Mouse (Mus musculus): ENCODE data around the gene Gabpb2.

Gabpb2 gene

GRCm38 (mm10) chr3:95217255-95218134 is at the start of gene Gabpb2:
Gene Gabpb2, minus strand, starts transcription at chr3:95217916.
- DNase-seq (ENCODE audit: low read depth in 2 of 2, low spot score in 2 of 2): peak; percentile 90 to 92

DNA sequence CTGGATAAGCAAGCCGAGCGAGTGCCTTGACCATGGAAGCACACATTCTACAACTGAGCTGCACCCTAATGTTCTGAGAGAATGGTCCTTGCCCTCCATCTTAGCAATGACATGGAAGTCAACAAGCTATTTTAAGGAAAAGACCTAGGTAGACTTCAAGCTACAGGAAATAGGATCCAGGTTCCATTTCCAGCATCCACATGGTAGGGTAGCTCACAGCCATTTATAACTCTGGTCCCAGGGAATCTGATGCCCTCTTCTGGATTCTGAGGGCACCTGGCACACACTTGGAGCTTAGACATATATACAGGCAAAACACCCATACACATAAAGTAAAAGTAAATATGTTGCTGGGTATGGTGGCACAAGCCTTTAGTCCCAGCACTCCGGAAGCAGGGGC is 48.3 kb upstream of the Gabpb2 start:
- no peak for DNase-seq (ENCODE audit: low read depth in 2 of 2, low spot score in 2 of 2)

GRCm38 (mm10) chr3:95264724-95265123 is 47.0 kb upstream of the Gabpb2 start:
- DNase-seq (ENCODE audit: low read depth in 2 of 2, low spot score in 2 of 2): no peak

DNA sequence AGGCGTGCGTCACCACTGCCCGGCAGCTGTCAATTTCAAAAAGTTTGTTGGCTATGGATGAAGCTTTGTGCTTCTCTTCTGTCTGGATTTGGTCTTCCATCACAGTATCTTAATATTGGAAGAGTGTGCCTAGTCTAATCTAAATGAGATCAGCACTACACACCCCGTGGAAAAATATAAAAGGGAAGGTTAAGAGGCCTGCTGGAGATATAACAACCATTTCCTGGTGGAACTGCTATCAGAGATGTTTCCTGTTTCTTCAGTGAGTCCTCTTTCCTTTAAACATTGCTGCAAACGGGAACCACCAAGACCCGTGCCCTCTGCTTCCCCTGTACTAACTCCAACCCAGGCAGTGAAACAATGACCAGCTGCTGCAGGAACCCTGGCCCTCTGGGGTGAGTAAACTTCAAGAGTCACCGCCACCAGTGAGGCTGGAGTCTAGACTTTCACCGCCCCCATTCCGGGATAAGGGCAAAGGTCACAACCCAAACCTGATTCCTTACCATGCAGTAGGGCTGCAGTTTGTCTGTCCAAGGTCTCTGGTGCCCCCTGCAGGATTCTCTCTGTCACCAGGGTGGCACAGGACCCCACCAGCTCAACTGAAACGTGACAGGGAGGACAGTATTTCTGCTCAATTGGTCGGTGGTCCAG is 45.5 kb upstream of the Gabpb2 start:
- peak; percentile 66 to 81 for DNase-seq (ENCODE audit: low read depth in 2 of 2, low spot score in 2 of 2)

GRCm38 (mm10) chr3:95261975-95262374 is 44.3 kb upstream of the Gabpb2 start:
- DNase-seq (ENCODE audit: low read depth in 2 of 2, low spot score in 2 of 2): no peak

- no peak for DNase-seq (ENCODE audit: low read depth in 2 of 2, low spot score in 2 of 2)
These were observed 39.2 kb upstream of the Gabpb2 start for GRCm38 (mm10) chr3:95256931-95257330.

- DNase-seq (ENCODE audit: low read depth in 2 of 2, low spot score in 2 of 2): no peak
These were observed 33.2 kb upstream of the Gabpb2 start, which contains the start of gene Bnipl for GRCm38 (mm10) chr3:95250783-95251424. Gene Bnipl, minus strand, starts transcription at chr3:95251193.

GRCm38 (mm10) chr3:95250361-95250760 is 32.6 kb upstream of the Gabpb2 start:
- DNase-seq (ENCODE audit: low read depth in 2 of 2, low spot score in 2 of 2): no peak

- no peak for DNase-seq (ENCODE audit: low read depth in 2 of 2, low spot score in 2 of 2)
These were observed 30.1 kb upstream of the Gabpb2 start for GRCm38 (mm10) chr3:95247660-95248336.

- no peak for DNase-seq (ENCODE audit: low read depth in 2 of 2, low spot score in 2 of 2)
These were observed 28.9 kb upstream of the Gabpb2 start for GRCm38 (mm10) chr3:95246465-95247231.

DNA sequence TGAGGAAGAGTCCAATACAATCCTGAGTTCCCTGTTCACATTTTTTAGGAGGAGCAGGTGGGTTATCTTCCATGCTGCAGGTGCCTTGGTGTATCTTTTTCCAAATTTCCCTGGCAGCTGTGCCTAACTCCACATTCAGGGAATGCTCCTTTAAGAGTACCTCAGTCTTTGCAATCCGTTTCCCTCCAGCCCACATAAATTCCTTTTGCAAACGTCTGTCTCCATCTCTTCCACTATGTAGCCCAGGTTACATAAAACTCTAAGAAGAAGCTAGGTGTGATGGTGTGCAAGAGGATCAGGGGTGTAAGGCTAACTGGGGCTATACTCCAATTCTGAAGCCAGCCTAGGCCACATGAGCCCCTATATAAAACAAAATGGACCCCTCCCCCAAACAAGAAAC is 25.4 kb upstream of the Gabpb2 start:
- DNase-seq (ENCODE audit: low read depth in 2 of 2, low spot score in 2 of 2): no peak

GRCm38 (mm10) chr3:95241498-95241897 is 23.8 kb upstream of the Gabpb2 start, which contains the start of gene Gm128:
Gene Gm128, minus strand, starts transcription at chr3:95241598.
- no peak for DNase-seq (ENCODE audit: low read depth in 2 of 2, low spot score in 2 of 2)

DNA sequence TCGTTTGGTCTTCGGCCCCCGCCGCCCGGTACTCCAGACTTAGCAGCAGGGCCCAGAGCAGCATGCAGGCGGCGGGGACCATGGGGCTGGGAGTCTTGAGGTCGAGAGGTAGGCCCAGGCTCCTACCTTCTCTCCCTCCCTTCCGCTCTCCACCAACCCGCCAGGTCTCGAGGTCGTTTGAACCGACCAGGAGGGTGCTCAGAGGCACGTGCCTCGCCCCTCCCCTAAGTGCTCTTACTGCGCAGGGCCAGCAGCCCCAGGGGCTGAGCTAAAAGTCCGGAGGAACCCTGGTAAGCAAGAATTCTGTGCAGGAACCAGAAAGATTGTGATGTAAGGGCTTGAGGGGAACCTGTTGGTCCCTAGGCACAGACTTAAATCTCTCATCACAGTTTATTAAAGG is 23.2 kb upstream of the Gabpb2 start:
- DNase-seq (ENCODE audit: low read depth in 2 of 2, low spot score in 2 of 2): no peak

DNA sequence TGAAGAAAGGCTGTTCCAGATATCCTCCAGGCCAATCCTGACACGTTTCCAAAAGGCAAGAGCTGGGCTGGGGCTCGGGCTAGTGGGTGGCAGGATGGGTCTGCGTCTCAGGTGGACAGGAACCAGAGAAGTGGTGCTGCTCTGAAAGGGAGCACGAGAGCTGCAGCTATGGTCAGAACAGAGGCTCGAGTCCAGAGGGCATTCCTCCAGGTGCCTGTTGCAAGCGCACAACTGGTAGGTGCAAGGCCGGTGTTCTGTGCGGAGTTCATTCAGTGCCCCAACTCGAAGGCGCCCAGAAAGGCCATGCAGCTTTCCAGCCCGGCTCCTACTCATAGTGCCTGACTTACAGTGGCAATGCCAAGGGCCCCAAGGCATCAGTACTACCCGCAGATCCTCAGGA is 22.3 kb upstream of the Gabpb2 start:
- no peak for DNase-seq (ENCODE audit: low read depth in 2 of 2, low spot score in 2 of 2)

DNA sequence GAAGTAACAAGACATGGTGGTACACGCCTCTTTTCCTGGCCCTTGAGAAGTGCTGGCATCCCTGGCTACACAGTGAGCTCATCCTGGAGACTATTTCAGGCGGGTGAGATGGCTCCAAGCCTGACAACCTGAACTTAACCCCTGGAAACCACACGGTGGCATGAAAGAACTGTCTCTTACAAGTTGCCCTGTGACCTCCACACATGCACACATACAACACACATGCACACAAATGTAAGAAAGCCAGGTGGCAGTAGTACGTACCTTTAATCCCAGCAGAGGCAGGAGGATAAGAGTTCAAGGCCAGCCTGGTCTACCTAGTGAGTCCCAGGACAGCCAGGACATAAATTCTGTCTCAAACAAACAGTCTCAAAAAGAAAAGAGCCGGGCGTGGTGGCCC is 21.3 kb upstream of the Gabpb2 start:
- DNase-seq (ENCODE audit: low read depth in 2 of 2, low spot score in 2 of 2): no peak

- DNase-seq (ENCODE audit: low read depth in 2 of 2, low spot score in 2 of 2): no peak
These were observed 19.9 kb upstream of the Gabpb2 start for GRCm38 (mm10) chr3:95237541-95238099.

DNA sequence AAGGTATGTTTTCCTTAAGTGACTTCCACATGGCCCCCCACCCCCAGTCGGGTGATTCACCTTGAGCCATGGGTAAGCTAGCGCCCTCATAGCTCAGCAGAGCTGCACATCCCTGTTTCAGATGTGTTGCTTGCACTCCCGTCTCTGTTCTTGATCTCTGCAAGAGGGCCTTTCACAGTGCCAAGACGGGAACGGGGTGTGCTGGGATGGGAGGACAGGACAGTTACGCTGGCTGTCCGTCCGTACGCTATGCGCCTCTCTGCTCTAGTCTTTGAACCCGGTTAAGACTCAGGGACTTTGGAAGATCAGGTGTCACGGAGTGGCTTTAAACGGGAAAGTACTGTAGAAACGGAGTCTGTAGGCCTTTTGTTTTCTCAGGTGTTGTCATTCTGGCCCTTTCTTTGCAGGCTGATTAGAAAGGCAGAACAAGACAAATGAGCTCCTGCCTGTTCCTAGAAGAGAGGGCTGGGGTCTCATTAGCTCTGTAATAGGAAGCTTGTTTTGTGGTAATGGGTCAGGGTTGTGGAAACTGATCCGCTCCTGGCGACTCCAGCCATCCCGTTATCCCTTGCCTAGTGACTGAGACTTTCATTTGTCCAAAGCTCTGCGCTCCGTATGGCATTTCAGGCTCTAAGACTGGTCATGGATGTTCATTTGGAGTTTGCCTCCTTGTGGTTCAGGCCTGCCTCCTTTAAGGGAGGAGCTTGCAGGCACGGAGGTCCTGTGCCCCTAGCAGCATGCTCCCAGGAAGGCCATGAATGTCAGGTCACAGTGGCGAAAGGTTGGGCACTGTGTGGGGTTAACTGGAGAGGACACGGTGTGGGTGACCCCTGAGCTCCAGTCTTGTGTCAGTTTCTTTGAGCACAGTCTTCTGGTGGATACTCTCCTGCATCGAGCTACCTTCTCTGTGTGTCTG is 17.9 kb upstream of the Gabpb2 start:
- no peak for DNase-seq (ENCODE audit: low read depth in 2 of 2, low spot score in 2 of 2)

DNA sequence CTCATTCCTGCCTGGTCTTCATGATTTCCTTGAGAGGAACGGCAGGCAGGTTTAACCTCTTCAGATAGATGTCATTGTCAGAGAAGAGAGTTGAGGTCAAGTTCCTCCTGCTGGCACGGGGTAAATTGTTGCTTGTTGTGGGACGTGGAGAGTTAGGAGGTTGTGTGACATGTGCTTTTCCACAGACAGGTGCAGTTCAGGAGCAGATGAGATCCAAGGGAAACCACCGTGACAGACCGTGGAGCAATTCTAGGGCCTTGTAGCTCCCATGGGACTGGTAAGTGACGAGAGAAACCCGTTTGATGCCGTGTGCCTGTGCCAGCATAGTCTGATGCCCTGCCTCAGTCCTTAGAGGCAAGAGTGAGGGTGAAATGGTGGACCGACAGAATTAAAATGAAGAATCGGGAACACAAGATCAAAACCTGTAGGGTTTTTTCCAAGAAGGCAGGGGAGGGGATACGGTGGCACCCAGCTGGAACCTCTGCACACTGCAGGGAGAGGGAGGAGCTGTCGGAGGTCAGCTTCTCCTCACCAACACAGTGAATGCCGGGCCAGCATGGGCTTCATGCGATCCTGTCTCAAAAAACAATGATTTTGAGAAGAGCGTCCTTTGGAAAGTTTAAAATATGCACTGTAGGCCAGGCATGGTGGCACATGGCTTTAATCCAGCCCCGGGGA is 15.7 kb upstream of the Gabpb2 start:
- DNase-seq (ENCODE audit: low read depth in 2 of 2, low spot score in 2 of 2): no peak

DNA sequence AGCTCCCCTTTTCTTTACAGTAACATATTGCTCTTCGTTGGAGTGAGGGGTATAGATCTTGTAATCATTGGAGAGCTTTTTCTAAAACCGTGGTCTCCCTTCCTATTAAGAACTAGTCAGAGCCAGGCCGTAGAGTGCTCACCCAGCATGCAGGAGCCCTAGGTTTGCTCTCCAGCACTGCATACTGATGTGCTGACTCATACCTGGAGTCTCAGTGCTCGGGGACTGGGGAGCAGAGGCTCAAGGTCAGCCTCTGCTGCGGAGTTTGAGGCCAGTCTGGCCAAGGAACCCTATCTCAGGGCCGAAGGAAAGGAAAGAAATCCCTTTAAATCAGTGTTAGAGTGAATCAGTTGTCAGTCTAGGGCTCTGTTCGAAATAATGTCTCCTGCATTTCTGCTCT is 15.1 kb upstream of the Gabpb2 start:
- no peak for DNase-seq (ENCODE audit: low read depth in 2 of 2, low spot score in 2 of 2)
